Mouse (Mus musculus): ENCODE data around the gene Cops9.

- TF ChIP-seq CTCF (IDR thresholded peaks at IDR 0.05; ENCODE audit: extremely low read depth, insufficient read depth, insufficient read length, insufficient replicate concordance), result no peak
- no peak for TF ChIP-seq POLR2A (IDR thresholded peaks at IDR 0.05; ENCODE audit: low read depth, low read length)
Observed at GRCm38 (mm10) chr1:92643691-92644090, 1.9 kb upstream of the Cops9 start.
